In genomic region chr4:49547544-49548219, GRCm38 (mm10) we compare ENCODE assay signal across 22 mouse cellular contexts. TPM values are rescaled to one million over a fixed set of nuclear protein-coding genes. Genes with fewer than 3 reads are reported as not detected.
DNase-seq lines count a peak whose midpoint lies in the region; ATAC-seq and TF ChIP-seq lines count a peak whose summit lies in the region.
"Had no signal": no experiment of that assay in that cellular context is flagged by ENCODE, and none has a peak within 500 bp of the region (broad histone marks: within the 10 kb centered on the region; RNA-seq: fewer than 3 reads in every experiment).

No protein-coding gene starts in this region.

- TF ChIP-seq CTCF in small intestine, adult 2 months (IDR thresholded peaks at IDR 0.05; ENCODE audit: extremely low read depth, insufficient read length, insufficient replicate concordance, low read depth, low read length) = no peak; the same call in 1 of the 2 replicates

- peak overlapping the region; percentile 89 for H3K27ac ChIP-seq in kidney, embryonic 16.5 days (ENCODE audit: low read length)
- H3K27ac ChIP-seq in intestine, embryonic 16.5 days (ENCODE audit: low read length) = peak overlapping the region; percentile 91
- H3K27ac ChIP-seq in liver, embryonic 12.5 days = peak overlapping the region; percentile 23; the same call in 1 of the 2 replicates
- peak overlapping the region; percentile 100 for H3K27ac ChIP-seq in small intestine, adult 2 months (ENCODE audit: insufficient read depth, low read depth, low read length)
- H3K27ac ChIP-seq: embryonic facial prominence, embryonic 12.5 days; forebrain, embryonic 13.5 days; heart, embryonic 10.5 days; hindbrain, embryonic 15.5 days; layer of hippocampus, adult 2 months; neural tube, embryonic 15.5 days had no signal

- 69% methylated on average over 7 of the region's 7 CpGs for WGBS in kidney, embryonic 16.5 days
- 71% methylated on average over 7 of the region's 7 CpGs for WGBS in intestine, embryonic 16.5 days
- 67% methylated on average over 7 of the region's 7 CpGs for WGBS in liver, embryonic 12.5 days (ENCODE audit: insufficient replicate concordance)
- 26% methylated on average over 7 of the region's 7 CpGs for WGBS in small intestine, adult 2 months

- peak; percentile 57; the same call in 1 of the 2 replicates for ATAC-seq in kidney, embryonic 16.5 days (ENCODE audit: low FRiP score, low TSS enrichment)
- ATAC-seq in intestine, embryonic 16.5 days = peak; percentile 47
- 0 out of 2 replicates have a peak, but pooled peaks have one; percentile 35 for ATAC-seq in liver, embryonic 12.5 days
- ATAC-seq: forebrain, embryonic 13.5 days had no signal

- no peak for TF ChIP-seq POLR2A in small intestine, adult 2 months (IDR thresholded peaks at IDR 0.05; ENCODE audit: low read depth, low read length)

- DNase-seq in kidney, adult 8-10 months = no peak
- no peak for DNase-seq in B cell, adult 2 months
- DNase-seq in thymus, postnatal 4 days = no peak
- DNase-seq: adrenal gland, postnatal 10 days; cerebellum, adult 18-20 months; cerebellum, postnatal 25 days; heart, postnatal 4 days; lung, adult 2 months; lung, postnatal 14 days; right cerebral cortex, adult 18-20 months had no signal

- H3K36me3 ChIP-seq in kidney, embryonic 16.5 days (ENCODE audit: insufficient read depth, low read length) = no peaks in the 10 kb centered on the region
- H3K36me3 ChIP-seq in intestine, embryonic 16.5 days (ENCODE audit: control insufficient read depth, insufficient read depth, low read length) = 0 out of 2 replicates have a peak, but pooled peaks cover 2% of the 10 kb centered on the region
- no peaks in the 10 kb centered on the region for H3K36me3 ChIP-seq in liver, embryonic 12.5 days
- peaks cover 34% of the 10 kb centered on the region for H3K36me3 ChIP-seq in small intestine, adult 2 months (ENCODE audit: control insufficient read depth, insufficient read depth, low read length)
- H3K36me3 ChIP-seq: embryonic facial prominence, embryonic 12.5 days; heart, embryonic 10.5 days; hindbrain, embryonic 15.5 days; neural tube, embryonic 15.5 days had no signal

- H3K9ac ChIP-seq in kidney, embryonic 16.5 days (replicated peaks; ENCODE audit: low read length) = peak overlapping the region; percentile 46; the same call in 1 of the 2 replicates
- H3K9ac ChIP-seq in intestine, embryonic 16.5 days (ENCODE audit: low read depth, low read length) = peak overlapping the region; percentile 66
- H3K9ac ChIP-seq in liver, embryonic 12.5 days = no peak overlapping the region
- H3K9ac ChIP-seq: embryonic facial prominence, embryonic 12.5 days; forebrain, embryonic 13.5 days; hindbrain, embryonic 15.5 days; neural tube, embryonic 15.5 days had no signal

- no peaks in the 10 kb centered on the region for H3K4me1 ChIP-seq in kidney, embryonic 16.5 days (ENCODE audit: insufficient read depth, low read length)
- no peaks in the 10 kb centered on the region for H3K4me1 ChIP-seq in intestine, embryonic 16.5 days (ENCODE audit: control insufficient read depth, insufficient read depth, low read length)
- H3K4me1 ChIP-seq in liver, embryonic 12.5 days = no peaks in the 10 kb centered on the region
- no peaks in the 10 kb centered on the region; the same call in 1 of the 2 replicates for H3K4me1 ChIP-seq in small intestine, adult 2 months (ENCODE audit: control insufficient read depth, insufficient read depth, insufficient read length, low read length)
- H3K4me1 ChIP-seq: embryonic facial prominence, embryonic 12.5 days; forebrain, embryonic 13.5 days; heart, embryonic 10.5 days; hindbrain, embryonic 15.5 days; neural tube, embryonic 15.5 days had no signal

- peak overlapping the region; percentile 27 for H3K4me3 ChIP-seq in kidney, embryonic 16.5 days (ENCODE audit: low read length)
- peak overlapping the region; percentile 50 for H3K4me3 ChIP-seq in intestine, embryonic 16.5 days (ENCODE audit: low read length)
- H3K4me3 ChIP-seq in liver, embryonic 12.5 days = no peak overlapping the region
- H3K4me3 ChIP-seq in small intestine, adult 2 months (ENCODE audit: low read depth, low read length) = peak overlapping the region; percentile 60; the same call in 1 of the 2 replicates
- H3K4me3 ChIP-seq: embryonic facial prominence, embryonic 12.5 days; forebrain, embryonic 13.5 days; heart, embryonic 10.5 days; hindbrain, embryonic 15.5 days; layer of hippocampus, adult 2 months; neural tube, embryonic 15.5 days had no signal

- H3K4me2 ChIP-seq in kidney, embryonic 16.5 days (replicated peaks; ENCODE audit: low read depth, low read length) = 0 out of 2 replicates have a peak overlapping the region, but pooled peaks have one; percentile 2
- peak overlapping the region; percentile 46 for H3K4me2 ChIP-seq in intestine, embryonic 16.5 days (ENCODE audit: low read depth, low read length)
- peak overlapping the region; percentile 18; the same call in 1 of the 2 replicates for H3K4me2 ChIP-seq in liver, embryonic 12.5 days
- H3K4me2 ChIP-seq: embryonic facial prominence, embryonic 12.5 days; forebrain, embryonic 13.5 days; hindbrain, embryonic 15.5 days; midbrain, embryonic 11.5 days; neural tube, embryonic 15.5 days had no signal

- no peaks in the 10 kb centered on the region for H3K27me3 ChIP-seq in kidney, embryonic 16.5 days (ENCODE audit: insufficient read depth, low read length)
- H3K27me3 ChIP-seq in intestine, embryonic 16.5 days (replicated peaks; ENCODE audit: control insufficient read depth, insufficient read depth, low read length) = no peaks in the 10 kb centered on the region
- H3K27me3 ChIP-seq in liver, embryonic 12.5 days (replicated peaks) = no peaks in the 10 kb centered on the region
- no peaks in the 10 kb centered on the region for H3K27me3 ChIP-seq in small intestine, adult 2 months (ENCODE audit: control insufficient read depth, insufficient read depth, low read length)
- H3K27me3 ChIP-seq: embryonic facial prominence, embryonic 12.5 days; forebrain, embryonic 13.5 days; hindbrain, embryonic 15.5 days; neural tube, embryonic 15.5 days had no signal

- H3K9me3 ChIP-seq in kidney, embryonic 16.5 days (ENCODE audit: low read length) = no peaks in the 10 kb centered on the region
- H3K9me3 ChIP-seq in intestine, embryonic 16.5 days (ENCODE audit: control insufficient read depth, low read length) = no peaks in the 10 kb centered on the region
- no peaks in the 10 kb centered on the region for H3K9me3 ChIP-seq in liver, embryonic 12.5 days (replicated peaks)
- H3K9me3 ChIP-seq: embryonic facial prominence, embryonic 12.5 days; forebrain, embryonic 13.5 days; heart, embryonic 10.5 days; hindbrain, embryonic 15.5 days; neural tube, embryonic 15.5 days had no signal

RNA-seq across cellular contexts. Expression of gene Aldob, which starts 1.7 kb away (rescaled TPM):
- 421 and 493 TPM in 2 replicates for polyA plus RNA-seq in kidney, embryonic 16.5 days (2015; fragmentation: Nextera tagmentation; extraction: Ambion mirVana)
- polyA plus RNA-seq in intestine, embryonic 16.5 days (2015; fragmentation: Nextera tagmentation; extraction: Ambion mirVana) = 572 and 696 TPM in 2 replicates
- 54.0 and 57.6 TPM in 2 replicates for polyA plus RNA-seq in liver, embryonic 12.5 days (2016; fragmentation: Nextera tagmentation; extraction: Ambion mirVana)
- polyA plus RNA-seq in small intestine, adult 2 months (2012; rRNA removed) = 633 and 1,402 TPM in 2 replicates
- polyA plus RNA-seq: embryonic facial prominence, embryonic 12.5 days; midbrain, embryonic 11.5 days had no signal

RNA-seq across cellular contexts. Expression of gene Zfp189, which starts 26.7 kb away (rescaled TPM):
- 11.1 and 13.0 TPM in 2 replicates for polyA plus RNA-seq in kidney, embryonic 16.5 days (2015; fragmentation: Nextera tagmentation; extraction: Ambion mirVana)
- 4.4 and 4.8 TPM in 2 replicates for polyA plus RNA-seq in intestine, embryonic 16.5 days (2015; fragmentation: Nextera tagmentation; extraction: Ambion mirVana)
- polyA plus RNA-seq in liver, embryonic 12.5 days (2016; fragmentation: Nextera tagmentation; extraction: Ambion mirVana) = 4.3 and 4.6 TPM in 2 replicates
- 0.08 and 0.18 TPM in 2 replicates for polyA plus RNA-seq in small intestine, adult 2 months (2012; rRNA removed)

RNA-seq across cellular contexts. Expression of gene Mrpl50, which starts 26.8 kb away (rescaled TPM):
- polyA plus RNA-seq in kidney, embryonic 16.5 days (2015; fragmentation: Nextera tagmentation; extraction: Ambion mirVana) = 91.4 and 95.7 TPM in 2 replicates
- 90.7 and 98.9 TPM in 2 replicates for polyA plus RNA-seq in intestine, embryonic 16.5 days (2015; fragmentation: Nextera tagmentation; extraction: Ambion mirVana)
- polyA plus RNA-seq in liver, embryonic 12.5 days (2016; fragmentation: Nextera tagmentation; extraction: Ambion mirVana) = 65.8 and 67.3 TPM in 2 replicates
- 0.46 and 0.98 TPM in 2 replicates for polyA plus RNA-seq in small intestine, adult 2 months (2012; rRNA removed)

RNA-seq across cellular contexts. Expression of gene Baat, which starts 41.3 kb away (rescaled TPM):
- polyA plus RNA-seq in kidney, embryonic 16.5 days (2015; fragmentation: Nextera tagmentation; extraction: Ambion mirVana) = 0.12 and 0.22 TPM in 2 replicates
- 0.20 and 0.53 TPM in 2 replicates for polyA plus RNA-seq in intestine, embryonic 16.5 days (2015; fragmentation: Nextera tagmentation; extraction: Ambion mirVana)
- polyA plus RNA-seq in liver, embryonic 12.5 days (2016; fragmentation: Nextera tagmentation; extraction: Ambion mirVana) = 0.21 and 0.37 TPM in 2 replicates
- 0.39 TPM in 1 of 2 replicates, not detected in the other for polyA plus RNA-seq in small intestine, adult 2 months (2012; rRNA removed)
- polyA plus RNA-seq: forebrain, embryonic 13.5 days; heart, embryonic 10.5 days; hindbrain, embryonic 15.5 days; kidney, embryonic 14.5 days; lung, adult 2 months; neural tube, embryonic 15.5 days had no signal

RNA-seq across cellular contexts. Expression of gene Tmem246, which starts 50.0 kb away (rescaled TPM):
- polyA plus RNA-seq in kidney, embryonic 16.5 days (2015; fragmentation: Nextera tagmentation; extraction: Ambion mirVana) = 26.0 and 26.6 TPM in 2 replicates
- 21.5 and 22.6 TPM in 2 replicates for polyA plus RNA-seq in intestine, embryonic 16.5 days (2015; fragmentation: Nextera tagmentation; extraction: Ambion mirVana)
- polyA plus RNA-seq in liver, embryonic 12.5 days (2016; fragmentation: Nextera tagmentation; extraction: Ambion mirVana) = 13.3 and 14.6 TPM in 2 replicates
- polyA plus RNA-seq in small intestine, adult 2 months (2012; rRNA removed) = 35.6 and 62.3 TPM in 2 replicates

Comparison
In these comparisons a context has a peak if more than half of its experiments do, and no peak if none do; other contexts are left out.
1. H3K27ac ChIP-seq: peak in every context shown above with its lines; median percentile 100 in small intestine, adult 2 months; 91 in intestine, embryonic 16.5 days; 89 in kidney, embryonic 16.5 days; 23 in liver, embryonic 12.5 days.
2. RNA of gene Mrpl50, which starts 26.8 kb away (polyA plus RNA-seq): 90.7 to 98.9 TPM in intestine, embryonic 16.5 days, 91.4 to 95.7 TPM in kidney, embryonic 16.5 days and 65.8 to 67.3 TPM in liver, embryonic 12.5 days; 0.46 to 0.98 TPM in small intestine, adult 2 months; every median in the first group is over 10 times any median in the second.
3. Peak in every context shown above with its lines, with median percentiles within 50 percentile points of each other: ATAC-seq and H3K4me2 ChIP-seq.